Mouse (Mus musculus) lung, postnatal 25 days (tissue): ENCODE measurements around the gene D7Ertd443e.

Experiments used
- DNase-seq: peaks from one replicate; pipeline ENCODE4 v3.0.0; 2022; ENCODE audit warnings: low spot score

The D7Ertd443e gene

DNA sequence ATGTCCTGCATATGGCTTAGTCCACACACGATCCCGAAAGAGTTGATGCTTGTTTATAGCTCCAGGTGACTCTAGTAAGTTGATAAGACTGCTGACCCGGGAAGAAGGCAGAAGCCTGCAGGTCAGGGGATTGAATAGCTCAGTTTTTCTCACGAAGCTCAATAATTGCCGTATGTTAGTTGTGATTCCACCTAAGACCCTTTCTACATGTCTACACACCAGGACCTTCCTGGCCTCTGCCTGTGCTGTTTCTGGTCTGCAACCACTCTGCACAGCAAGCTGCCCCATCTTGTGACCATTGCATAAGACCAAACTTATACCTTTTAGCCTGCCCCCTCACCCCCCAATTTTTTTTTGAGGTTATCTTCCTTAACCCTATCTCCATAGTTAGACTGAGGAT, 96.3 kb downstream of the D7Ertd443e start:
- DNase-seq = no peak

DNA sequence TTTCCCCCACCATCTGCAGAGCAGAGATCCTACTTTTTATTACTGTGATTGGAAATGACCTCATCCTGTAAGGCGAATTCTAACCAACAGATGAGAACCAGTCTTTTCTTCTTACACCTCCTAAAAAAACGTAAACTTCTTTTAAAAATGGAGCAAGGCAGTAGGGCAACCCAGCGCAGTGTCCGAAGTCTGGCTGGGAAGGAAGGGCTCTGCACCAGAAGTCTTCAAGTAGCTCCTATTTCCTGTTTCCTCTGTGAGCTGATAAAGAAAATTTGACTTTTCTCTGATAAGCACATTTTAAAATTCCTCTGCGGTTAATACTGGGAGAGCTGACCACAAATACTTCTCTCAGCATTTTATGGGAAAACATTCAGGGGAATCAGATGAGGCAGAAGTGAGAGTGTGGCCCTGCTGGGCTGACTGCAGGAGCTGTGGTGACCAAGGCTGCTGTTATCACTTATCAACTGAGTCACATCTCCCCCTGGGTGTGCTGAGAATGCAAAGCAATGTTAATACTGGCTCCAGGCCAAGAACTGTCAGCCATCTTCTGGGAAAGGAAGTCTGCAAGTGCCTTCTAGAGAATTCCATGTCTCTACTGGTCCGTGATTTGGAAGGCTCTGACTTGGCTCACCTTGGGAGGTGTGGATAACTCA, 97.8 kb downstream of the D7Ertd443e start:
- DNase-seq = peak; percentile 3

DNA sequence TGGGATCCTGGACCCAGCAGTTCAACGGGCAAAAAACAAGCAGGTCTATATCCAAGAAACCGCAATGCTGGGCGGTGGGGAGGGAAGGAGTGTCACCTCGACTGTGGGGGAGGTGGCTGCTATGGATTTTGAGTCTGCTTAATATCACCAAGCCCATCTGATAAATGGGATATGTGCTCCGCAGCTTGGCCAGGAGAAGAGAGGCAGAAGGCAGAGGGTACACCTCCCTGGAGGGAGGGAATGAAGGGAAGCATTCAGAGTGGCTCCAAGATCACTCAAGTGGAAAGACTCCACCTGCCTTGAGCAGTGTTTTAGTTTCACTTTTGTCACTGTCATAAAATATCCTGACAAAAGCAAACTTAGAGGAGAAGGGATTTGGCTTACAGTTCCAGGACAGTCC, 112.5 kb downstream of the D7Ertd443e start:
- DNase-seq = no peak

DNA sequence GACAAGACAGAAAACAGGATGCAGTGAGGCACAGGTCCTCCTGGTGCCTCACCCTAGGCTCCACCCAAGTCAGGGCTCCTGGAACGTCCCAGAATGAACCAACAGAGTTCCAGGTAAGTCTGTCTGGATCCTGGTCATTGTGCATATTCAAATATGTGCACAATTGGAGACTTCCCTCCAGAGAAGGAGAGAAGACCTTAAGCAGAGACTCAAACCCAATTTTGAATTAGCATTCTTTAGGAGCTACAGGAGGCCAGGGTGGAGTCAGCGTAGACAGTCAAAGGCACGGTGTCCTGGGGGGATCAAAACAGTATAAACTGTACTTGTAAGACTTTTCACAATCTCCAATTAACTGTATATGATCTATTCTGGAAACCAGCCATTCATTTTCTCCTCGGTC, 113.0 kb downstream of the D7Ertd443e start:
- no peak for DNase-seq

DNA sequence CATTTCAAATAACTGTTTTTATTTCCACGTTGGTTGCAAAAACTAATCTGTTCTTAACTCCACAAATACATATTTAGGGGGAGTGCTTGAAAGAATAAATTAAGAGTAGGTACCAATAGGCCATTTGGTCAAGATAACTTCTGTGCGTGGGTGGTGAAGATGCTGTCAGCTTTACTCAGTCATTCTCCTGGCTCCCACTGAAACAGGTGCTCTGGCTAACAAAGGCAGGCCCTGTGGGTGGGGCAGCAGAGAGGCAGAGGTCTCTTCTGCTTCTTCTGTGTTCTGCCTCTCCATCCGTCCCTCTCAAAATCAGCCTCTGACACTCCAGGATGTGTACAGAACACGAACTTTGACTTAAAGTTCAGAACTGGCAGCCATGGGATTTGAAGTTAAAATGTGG, 119.7 kb downstream of the D7Ertd443e start:
- no peak for DNase-seq

DNA sequence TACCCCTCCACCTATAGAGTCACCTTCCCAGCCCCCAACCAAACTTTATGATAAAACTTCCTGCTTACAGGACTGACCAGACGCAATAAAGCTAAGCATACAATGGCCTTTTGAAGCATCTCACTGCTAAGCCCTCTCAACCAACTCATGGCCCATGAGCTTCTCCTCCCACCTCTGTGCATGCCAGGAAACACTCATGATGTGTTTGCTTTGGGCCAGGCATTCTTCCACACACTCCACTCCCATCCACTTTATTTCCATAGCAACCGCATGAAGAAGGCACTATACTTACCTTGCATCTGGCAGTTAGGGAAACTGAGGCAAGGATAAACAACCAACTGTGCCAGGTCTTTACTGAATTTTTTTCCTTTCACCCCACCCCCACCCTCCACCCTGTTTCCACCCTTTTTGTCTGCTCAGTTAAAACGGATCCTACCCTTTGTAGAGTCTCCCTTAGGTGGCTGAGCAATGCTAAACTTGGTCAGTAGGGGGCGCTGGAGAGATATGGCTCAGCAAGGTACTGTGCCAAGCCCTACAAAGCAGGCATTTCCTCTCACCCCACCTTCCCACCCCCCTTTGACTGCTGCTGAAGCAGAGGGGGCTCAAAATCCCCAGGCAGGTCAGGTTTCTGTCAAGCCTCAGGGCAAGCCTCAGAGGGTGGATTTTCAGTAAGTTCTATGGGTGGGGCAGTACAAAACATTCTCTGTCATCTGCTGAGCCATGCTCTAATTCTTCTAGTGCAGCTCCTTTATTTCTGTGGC, 122.1 kb downstream of the D7Ertd443e start:
- DNase-seq = peak; percentile 74

DNA sequence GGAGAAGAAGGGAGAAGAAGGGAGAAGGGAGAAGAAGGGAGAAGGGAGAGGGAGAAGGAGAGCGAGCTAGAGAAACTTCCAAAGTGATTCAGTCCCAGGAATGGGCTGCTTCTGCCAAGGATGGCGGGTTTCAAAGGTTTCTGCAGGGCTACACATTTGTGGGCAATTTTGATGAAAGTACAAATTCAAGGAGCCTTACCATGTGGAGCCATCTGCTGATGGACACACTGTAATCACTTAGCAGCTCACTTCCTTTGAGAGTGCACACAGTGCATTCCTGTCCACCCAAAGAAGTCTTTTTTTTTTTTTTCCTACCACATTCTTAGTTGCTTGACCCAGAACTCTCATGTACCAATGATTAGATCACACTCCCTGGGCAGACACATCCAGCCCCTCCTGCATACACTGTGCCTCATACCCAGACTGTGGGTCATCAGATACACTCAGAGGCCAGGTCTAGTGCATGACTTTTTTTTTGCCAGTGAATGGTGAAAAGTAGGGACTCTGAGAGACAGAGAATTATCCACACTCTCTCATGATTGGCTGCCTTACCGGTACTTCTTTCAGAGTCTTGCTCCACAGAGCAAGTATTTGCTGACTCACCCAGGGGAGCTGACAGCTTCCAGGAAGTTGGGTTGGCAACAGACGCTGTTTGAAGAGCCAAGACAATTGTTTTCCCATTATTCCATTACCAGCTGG, 124.3 kb downstream of the D7Ertd443e start:
- peak; percentile 75 for DNase-seq

DNA sequence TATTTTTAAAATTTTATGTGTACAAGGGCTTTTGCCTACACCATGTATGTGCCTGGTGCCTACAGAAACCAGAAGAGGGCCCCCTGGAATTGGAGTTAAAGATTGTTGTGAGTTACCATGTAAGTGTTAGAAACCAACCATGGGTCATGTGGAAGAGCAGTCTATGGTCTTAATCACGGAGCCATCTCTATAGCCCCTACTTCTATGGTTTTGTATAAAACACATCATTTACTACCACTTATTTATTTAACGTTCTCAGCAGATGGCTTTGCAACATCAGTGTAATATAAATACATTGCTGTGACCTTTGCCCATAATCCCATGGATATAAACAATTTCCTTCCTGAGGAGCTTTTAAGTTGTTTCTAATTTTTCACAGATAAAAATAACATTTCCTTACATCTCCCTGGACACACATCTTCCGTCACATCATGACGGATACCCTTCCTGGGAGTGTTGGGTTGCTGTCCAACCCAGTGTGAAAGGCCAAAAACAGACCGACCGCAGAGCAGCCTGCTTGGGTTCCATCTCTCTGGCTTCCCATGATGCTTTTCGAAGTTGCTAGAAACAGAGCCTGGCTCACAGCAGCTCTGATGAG, 135.1 kb downstream of the D7Ertd443e start:
- DNase-seq = no peak

DNA sequence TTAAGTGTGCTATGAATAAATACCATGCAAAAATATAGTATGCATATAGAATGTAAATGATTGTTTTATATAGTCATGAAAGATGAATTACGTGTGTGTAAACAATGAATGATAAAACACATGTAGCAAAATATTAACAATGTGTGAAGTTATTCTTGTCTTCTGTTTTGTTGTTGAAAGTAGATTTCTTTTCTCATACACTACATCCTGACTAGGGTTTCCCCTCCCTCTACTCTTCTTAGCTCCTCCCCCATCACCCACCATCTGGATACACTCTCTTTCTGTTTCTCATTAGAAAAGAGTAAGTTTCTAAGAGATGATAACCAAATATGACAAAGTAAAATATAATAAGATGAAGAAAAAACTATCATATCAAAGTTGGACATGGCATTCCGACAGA, 137.4 kb downstream of the D7Ertd443e start:
- no peak for DNase-seq

DNA sequence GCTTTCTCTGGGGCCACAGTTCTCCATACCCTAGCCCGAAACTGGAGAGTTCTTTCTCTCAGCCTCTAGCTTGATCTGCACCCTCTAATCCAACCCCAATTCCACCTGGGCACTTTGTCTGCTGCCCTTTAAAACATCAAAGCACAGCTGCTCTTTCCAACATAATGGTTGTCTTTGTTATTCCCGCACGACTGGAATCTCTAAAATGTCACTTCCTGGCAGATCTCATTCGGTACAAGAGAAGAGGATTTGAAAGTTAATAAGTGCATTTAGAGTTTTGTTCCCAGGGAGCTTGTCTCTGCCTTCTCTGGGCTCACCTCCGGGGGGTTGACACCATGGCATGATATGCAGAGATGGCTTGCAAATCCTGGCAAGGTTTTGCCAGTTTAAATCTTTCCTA, 138.8 kb downstream of the D7Ertd443e start:
- DNase-seq = no peak

DNA sequence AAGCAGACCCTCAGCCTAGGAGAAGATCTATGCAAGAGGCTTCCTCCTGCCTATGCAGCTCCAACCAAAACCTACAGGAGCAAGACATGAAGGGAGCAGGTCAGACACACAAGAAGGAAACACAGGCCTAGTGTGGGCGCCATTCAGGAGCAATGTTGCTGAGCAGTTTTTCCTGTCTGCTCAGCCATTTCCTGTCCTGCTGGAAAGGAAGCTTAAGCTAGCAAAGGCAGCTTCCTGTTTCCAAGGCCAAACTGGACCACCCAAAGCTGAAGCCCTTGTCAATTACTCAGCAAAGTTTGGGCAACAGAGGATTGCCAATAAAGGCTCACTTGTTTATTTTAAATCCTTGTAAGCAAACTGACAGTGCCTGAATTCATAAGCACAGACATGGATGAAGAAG, 142.7 kb downstream of the D7Ertd443e start:
- DNase-seq = peak; percentile 47

DNA sequence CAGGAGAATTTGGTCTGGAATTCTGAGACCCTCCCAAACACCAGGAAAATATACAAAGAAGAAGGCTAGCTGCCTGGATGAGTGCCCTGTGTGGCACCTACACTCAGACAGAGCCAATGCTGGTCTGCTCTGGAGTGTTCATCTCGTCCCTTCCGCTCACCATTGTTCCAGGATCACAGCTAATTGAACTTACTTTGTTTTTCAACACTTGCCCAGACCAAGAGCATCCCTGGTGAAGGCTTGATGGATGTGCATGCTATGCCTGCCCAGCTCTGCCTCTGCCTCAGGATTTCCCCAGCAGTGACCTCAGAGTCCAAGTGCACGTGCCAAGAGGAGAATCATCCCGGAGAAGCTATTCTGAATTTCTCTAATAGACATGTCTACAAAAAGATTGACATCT, 144.2 kb downstream of the D7Ertd443e start:
- no peak for DNase-seq

DNA sequence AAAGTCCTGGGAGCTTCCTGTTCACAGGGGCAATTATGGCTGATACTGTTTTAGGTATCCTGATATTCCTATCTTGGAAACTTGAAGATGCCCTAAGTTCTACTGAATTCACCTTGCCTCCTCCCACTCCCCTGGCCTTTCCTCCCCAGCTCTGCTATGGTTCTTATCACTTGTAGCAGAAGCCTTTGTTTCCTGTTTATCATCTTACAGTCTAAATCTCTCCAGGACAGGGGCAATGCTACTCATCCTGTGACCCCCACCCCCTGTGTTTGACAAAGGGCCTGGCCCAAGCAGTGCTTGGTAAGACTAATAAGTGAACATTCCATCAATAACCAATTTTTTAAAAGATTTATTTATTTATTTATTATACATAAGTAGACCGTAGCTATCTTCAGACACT, 144.9 kb downstream of the D7Ertd443e start:
- no peak for DNase-seq

DNA sequence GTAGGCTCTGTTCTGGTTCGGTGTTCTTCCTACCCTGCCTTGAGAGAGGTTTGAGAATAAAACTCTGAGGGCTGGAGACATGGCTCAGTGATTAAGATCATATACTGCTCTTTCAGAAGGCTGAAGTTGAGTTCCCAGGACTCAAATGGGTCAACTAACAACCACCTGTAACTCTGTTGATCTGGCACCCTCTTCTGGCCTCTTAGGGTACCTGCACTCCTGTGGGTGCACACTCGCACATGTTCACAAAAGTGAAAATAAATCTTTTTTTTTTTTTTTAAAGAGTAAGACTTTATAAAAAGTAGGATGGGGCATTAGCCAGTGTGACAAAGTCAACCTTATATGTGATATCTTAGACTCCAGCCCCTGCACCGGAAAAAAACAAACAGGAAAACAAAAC, 146.6 kb downstream of the D7Ertd443e start:
- no peak for DNase-seq

DNA sequence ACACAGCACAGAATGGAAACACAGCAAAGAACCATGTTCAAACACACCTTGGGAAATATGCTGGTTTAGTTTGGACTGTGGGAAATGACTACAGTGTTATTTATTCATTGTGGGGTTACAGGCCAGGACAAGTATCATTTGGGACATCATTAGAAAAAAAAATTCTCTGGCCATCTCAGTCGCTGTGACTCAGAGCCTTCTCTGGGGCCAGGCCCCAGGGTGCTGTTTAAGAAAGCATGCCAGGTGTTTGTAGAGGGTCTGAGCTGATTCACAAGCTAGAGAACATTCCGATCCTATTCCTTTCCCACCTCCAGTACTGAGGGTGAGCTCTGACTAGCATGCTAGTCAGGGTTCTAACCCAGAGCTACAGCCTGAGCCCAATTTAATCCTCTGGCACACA, 148.1 kb downstream of the D7Ertd443e start:
- DNase-seq = no peak

DNA sequence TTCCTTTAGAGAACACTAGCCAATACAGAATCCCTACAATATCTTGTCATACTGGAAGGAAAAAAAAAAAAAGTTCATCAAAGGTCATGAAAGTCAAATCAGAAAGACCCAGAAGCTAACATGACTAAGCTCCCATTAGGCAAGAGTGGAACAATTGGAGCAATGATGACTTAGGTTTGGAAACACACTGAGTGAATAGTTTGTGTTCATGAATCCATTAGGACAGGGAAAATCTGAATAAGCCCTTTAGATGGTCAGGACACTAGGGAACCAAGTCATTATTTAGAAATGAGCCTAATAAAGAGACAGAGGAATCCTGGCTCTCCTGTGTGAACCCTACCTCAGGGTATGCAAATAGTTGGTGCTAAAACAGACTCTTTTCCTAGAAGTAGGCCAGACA, 148.7 kb downstream of the D7Ertd443e start:
- DNase-seq = no peak

DNA sequence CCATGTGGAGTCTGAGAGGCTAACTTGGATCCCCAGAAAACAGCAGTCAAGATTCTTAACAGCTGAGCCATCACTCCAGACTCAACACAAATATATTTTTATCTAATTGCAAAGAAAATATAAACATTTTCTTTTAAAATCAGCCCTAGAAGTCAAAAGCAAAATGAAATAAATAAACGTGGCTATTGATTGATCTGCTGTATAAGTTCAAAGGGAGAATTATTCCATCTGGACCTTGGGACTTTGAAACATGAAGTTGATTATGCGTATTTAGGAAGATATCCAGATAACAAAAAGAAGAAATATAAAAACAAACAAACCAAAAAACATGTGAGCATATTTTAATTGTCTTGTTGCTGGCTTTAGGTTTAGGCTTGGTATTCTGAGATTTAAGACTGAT, 149.9 kb downstream of the D7Ertd443e start:
- no peak for DNase-seq

DNA sequence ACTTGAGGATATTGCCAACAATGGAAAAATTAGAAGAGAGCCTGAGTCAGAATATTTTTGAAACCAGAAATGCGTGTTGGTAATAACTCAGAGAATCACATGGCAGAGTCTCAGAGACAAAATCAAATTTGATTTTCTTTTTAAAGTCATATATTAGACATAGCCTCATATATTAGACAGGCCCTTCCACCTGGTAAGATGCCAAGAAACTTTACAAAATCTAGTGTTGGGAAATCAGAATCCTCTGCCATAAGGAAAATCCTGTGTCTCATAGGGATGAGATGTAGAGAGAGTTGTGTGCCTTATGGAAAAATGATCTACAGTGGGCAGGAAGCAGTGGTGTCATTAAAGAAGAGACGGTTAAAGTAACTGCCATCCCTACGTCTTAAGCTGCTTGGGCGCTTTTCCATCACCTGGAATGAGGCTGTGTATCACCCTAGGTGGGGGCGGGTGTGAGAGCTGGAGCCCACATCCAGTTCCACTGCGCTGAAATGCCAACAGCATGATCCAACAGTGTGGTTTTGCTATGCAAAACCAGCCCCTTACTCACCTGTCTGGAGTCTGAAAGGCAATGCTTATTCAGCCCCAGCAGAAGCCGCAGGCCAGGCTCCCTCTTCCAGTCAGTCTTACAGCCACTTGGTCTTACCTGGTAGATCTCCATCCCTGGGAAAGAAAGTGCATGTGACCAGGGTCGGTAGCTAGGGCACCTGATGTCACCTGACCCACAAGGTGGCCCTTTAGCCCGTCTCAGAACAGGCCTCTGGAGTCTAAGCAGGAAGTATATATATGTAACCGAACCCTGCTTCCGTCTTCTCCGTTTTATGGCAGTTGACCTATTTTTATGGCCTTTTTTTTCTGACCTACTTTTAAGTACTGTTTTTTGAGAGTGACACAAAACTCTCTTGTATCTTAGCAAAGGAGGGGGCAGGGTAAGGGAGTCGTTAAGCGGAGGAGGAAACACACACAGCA, 153.8 kb downstream of the D7Ertd443e start, which contains the start of gene Adam12:
Gene Adam12, minus strand, starts transcription at position 769 of the 969 bp plus-strand sequence.
- no peak for DNase-seq

DNA sequence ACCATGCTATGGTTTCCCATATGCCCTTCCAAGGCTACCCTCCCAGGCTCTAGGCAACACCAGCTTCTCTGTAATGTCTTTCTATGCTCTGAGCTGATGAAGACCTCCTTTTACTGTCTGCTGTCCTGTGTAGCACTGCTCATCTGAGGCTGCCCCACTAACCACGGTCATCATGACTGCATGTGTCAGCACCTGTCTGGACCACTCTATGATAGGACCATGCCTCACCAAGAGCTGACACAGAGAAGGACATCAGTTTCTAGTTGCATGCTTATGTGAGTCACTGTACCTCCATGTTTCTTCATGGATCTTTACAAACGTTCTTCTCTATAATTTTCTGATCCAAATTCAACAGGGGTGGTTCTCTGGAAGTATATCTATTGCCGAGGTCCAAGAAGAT, 154.8 kb downstream of the D7Ertd443e start:
- no peak for DNase-seq

DNA sequence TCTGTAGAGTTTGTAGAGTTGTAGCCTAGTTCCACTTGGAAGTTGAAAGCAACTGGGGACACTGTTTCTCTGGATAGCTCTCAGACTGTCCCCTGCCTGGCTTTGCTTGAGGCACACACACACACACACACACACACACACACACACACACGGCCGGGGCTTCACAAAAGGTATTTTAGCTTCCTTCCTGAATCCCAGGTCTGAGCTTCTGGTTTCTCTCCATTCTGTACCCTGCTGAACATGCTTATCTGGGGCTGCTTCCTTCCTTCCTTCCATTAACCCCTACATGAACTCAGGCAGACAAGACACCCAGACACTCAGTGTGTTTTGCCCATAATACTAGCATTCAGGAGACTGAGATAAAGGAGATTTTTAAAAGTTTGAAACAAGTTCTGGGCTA, 155.6 kb downstream of the D7Ertd443e start:
- DNase-seq = no peak

DNA sequence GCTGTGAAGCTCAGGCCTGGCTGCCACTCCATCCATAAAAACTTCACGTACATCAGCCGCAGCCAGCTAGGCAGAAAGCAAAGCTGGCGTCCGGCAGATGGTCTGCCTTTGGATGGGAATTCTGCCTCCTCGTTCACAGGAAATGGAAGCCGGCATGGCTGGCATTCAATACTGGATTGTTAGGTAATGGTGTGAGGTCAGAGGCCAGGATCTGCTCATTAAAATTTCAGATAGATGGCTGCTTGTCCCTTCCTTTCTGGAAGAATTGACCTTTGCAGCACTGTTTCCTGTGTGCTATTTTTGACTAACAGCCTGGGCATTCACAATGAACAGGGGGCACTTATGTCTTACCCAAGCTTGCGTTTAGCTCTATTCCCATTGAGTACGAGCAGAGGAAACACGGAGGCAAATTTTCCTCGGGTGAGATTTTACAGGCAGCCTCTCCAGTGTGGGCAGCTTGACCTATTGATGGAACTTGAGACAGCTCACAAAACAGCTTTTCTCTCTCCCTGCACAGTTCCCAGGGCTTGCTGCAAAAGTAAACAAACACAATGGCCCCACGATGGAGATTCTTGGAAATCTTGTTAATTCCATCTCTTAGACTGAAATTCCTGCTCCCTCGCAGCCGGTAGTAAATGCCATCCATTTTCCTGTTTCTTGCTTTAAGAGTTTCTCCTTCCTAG, 157.5 kb downstream of the D7Ertd443e start:
- DNase-seq = no peak
